Mouse (Mus musculus) heart, postnatal 0 days (tissue): ENCODE data around the gene Rplp2.

Experiments used
- CTCF ChIP-seq: IDR thresholded peaks from 2 replicates; pipeline ENCODE4 v1.5.1; 2016; ENCODE audit warnings: antibody characterized with exemption, control low read depth, low read depth
- EP300 ChIP-seq: IDR thresholded peaks from 2 replicates; pipeline ENCODE4 v1.6.1; 2016; ENCODE audit warnings: antibody characterized with exemption, low read depth

DNA sequence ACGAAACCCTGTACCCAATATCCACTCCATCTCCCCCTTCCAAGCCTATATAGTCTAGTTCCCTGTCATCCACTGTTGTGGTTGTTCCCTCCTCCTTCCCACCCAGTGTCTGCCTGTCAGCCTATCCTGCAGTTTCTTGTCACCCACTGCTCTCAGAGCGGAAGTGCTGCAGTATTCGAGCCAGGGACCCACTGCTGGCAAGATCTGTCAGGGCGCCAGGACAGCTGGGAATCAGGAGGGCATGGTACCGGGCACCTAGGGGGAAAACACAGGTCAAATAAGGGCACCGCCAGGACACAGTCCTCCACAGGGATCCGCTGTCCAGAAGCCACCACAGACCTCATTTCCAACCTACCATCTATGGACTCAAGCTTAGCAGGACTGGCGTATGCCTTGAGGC lies 36.5 kb upstream of the Rplp2 start:
- TF ChIP-seq CTCF: no peak
- no peak for TF ChIP-seq EP300
